Mouse (Mus musculus) liver, embryonic 14.5 days (tissue): ENCODE data around the gene Pole4.

Experiments used
- CTCF ChIP-seq: IDR thresholded peaks from 2 replicates; pipeline ENCODE4 v1.5.1; 2016; ENCODE audit warnings: antibody characterized with exemption, low read depth, control low read depth
- EP300 ChIP-seq: IDR thresholded peaks from 2 replicates; pipeline ENCODE4 v1.6.1; 2016; ENCODE audit warnings: antibody characterized with exemption, low read depth

GRCm38 (mm10) chr6:82694668-82695067 is 10.5 kb downstream of the Pole4 start:
- TF ChIP-seq CTCF (no peak), EP300 (no peak)
